Mouse (Mus musculus) adrenal gland, postnatal 14 days (tissue): ENCODE data around the gene 0610012G03Rik. TPM values are rescaled to one million over a fixed set of nuclear protein-coding genes. Genes with fewer than 3 reads are reported as not detected.
"Not testable (repeated sequence)": the region's sequence is repeated elsewhere in the genome, so short reads cannot be mapped to it uniquely, and the experiment has no call there.

Experiments
- DNase-seq: peaks from one replicate; pipeline ENCODE4 v3.0.0; 2021; ENCODE audit warnings: mixed read lengths
- long read RNA-seq, 2 experiments: library from polyadenylated mRNA; stranded (forward); transcript quantifications; one replicate each; pipeline ENCODE4 v2.0.0; 2021
- total RNA-seq: library from RNA; stranded (reverse); gene quantifications from 2 replicates; pipeline ENCODE4 v1.2.3, GENCODE M21; 2021

Gene 0610012G03Rik
- 54.2 and 55.0 TPM in 2 replicates for total RNA-seq
- long read RNA-seq, experiment 1, transcript 0610012G03Rik-201 (1 exons, 1,445 nt) = major isoform, 181 of 182 reads
- long read RNA-seq, experiment 1, partial matches to known transcripts = 0 of 182 reads
- long read RNA-seq, experiment 1, other reads (novel, unspliced or antisense) = 1 of 182 reads
- long read RNA-seq, experiment 2, transcript 0610012G03Rik-201 (1 exons, 1,445 nt) = major isoform, 218 of 218 reads
- long read RNA-seq, experiment 2, partial matches to known transcripts = 0 of 218 reads
- long read RNA-seq, experiment 2, other reads (novel, unspliced or antisense) = 0 of 218 reads

DNA sequence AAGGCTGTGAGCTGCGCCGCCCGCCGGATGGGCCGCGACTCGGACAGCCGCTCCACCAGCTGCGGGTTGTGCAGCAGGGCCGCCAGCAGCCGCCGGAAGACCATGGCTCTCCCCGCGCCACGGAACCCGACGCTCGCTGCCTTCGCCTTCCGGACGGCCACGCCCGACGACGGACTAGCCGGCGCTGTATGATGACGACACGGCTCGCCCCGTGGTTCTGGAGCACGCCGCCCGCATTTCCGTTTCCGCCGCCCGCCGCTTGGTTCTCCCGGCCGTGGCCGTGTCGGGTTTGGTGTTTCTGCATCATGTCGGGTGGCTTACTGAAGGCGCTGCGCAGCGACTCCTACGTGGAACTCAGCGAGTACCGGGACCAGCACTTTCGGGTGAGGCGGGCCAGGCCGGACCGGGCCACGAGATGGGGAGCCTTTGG, at the start of gene 0610012G03Rik, which contains the start of gene Ncbp2:
Gene 0610012G03Rik (minus strand): TSS at position 150 of the 430 bp plus-strand sequence.
Gene Ncbp2 (plus strand): TSS at position 169 of the 430 bp plus-strand sequence.
- DNase-seq = peak; percentile 98

DNA sequence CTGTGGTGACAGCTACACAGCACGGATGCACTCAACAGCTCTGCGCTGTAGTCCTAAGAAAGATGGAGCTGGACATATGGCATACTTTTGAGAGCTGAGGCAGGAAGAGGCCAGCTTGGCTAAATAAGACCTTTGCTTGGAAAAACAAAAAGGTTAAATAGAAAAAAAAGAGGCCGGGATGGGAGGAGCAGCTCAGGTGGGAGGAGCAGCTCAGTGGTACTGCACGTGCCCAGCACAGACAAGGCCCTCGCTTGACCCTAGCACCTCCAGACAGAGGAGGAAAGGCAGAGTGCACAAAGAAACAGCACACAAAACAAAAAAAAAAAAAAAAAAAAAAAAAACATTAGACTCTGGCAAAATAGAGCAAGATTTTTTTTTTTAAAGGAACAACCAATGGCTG, 48.1 kb upstream of the 0610012G03Rik start:
- no peak for DNase-seq

DNA sequence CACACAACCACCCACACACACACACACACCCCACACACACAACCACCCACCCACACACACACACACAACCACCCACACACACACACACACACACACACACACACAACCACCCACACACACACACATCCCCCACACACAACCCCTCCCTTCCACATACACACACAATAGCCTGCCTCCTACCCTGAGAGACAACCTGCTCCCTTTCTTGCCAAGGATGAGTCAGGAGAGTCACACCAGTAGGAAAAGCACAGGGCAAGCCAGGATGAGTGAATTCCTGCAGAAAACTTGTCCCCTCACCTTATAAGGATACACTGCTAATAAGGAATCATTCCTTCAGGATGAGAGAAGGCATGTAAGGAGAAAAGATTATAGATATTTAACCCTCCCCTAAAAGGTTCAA, 45.7 kb upstream of the 0610012G03Rik start:
- DNase-seq = no peak

- peak; percentile 19 for DNase-seq
These were observed 44.9 kb upstream of the 0610012G03Rik start for GRCm38 (mm10) chr16:31993195-31993594.

- DNase-seq = no peak
These were observed 43.7 kb upstream of the 0610012G03Rik start for GRCm38 (mm10) chr16:31992039-31992438.

DNA sequence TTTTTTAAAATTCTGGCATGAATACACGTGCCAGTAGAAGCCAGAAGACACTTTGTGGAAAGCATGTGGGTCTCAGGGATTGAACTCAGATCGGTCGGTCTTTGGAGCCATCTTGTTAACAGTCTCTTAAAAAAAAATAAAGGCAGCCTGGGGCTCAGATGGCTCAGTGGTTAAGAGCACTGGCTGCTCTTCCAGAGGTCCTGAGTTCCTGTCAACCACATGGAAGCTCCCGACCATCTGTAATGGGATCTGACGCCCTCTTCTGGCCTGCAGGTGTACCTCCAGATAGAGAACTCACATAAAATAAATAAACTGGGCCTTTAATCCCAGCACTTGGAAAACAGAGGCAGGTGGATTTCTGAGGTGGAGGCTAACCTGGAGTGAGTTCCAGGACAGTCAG, 32.7 kb upstream of the 0610012G03Rik start:
- no peak for DNase-seq

DNA sequence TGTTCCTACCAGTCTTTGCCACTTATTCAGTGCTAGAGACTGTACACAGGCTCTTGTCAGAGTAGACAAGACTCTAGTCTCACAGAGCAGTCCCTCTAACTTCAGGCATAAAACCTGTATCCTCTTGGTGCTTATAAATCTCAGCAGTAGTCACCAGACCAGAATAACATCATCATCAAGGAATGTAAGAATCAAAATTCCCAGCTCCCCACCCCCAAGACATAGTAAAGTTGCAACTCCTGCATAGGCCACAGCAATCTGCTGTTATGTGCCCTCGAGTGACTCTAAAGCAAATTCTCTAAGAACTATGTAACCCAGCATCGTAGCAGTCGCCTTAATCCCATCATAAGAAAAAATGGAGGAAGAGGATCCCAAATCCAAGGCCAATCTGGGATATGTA, 31.2 kb upstream of the 0610012G03Rik start:
- no peak for DNase-seq

- no peak for DNase-seq
These were observed 27.0 kb upstream of the 0610012G03Rik start for GRCm38 (mm10) chr16:31975258-31975657.

- DNase-seq = no peak
These were observed 14.9 kb upstream of the 0610012G03Rik start for GRCm38 (mm10) chr16:31963224-31963623.

- DNase-seq = no peak
These were observed 385 bp downstream of the 0610012G03Rik start for GRCm38 (mm10) chr16:31947901-31948316.

- no peak for DNase-seq
These were observed 961 bp downstream of the 0610012G03Rik start for GRCm38 (mm10) chr16:31947333-31947732.

GRCm38 (mm10) chr16:31945986-31946385, 2.3 kb downstream of the 0610012G03Rik start:
- not testable (repeated sequence) for DNase-seq

- DNase-seq = no peak
These were observed 2.9 kb downstream of the 0610012G03Rik start for GRCm38 (mm10) chr16:31945372-31945771.

GRCm38 (mm10) chr16:31944698-31945255, 3.5 kb downstream of the 0610012G03Rik start:
- no peak for DNase-seq

DNA sequence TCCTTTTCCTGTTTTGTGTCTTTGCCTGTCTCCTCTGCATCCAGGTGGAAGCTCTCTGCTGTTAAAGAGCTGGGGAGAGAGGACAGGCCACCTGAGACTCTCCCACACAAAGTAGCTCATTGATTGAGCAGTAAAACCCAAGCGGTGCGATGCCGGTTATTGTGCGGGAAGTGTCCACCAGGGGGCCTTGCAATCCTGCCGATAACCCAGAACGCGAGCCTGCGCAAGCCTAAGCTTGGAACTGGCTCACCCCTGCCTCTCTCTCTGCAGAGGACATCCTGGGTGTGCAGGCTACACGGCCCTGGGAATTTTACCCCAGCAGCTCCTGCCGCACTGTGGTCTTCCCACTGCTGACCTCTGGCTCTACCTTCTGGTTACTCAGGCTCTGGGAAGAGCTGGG, 4.3 kb downstream of the 0610012G03Rik start:
- peak; percentile 90 for DNase-seq

DNA sequence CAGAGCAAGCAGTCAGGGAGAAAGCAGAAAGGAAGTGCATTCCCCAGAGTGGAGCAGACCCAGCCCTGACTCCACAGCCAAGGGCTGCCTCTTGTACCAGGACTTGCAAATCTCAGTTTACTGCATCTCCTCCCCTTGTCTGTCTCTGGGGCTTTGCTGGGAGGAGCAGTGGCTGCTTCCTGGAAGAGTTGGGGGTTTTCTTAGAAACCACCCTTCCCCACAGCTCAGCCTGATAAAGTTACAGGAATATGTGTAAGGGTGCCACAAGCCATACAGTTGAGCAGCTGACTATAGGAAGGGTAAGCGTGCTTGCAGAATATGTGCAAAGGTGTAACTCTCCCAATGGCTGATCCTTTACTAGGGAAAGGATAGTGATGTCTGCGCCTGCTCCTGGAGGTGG, 7.7 kb downstream of the 0610012G03Rik start:
- no peak for DNase-seq

DNA sequence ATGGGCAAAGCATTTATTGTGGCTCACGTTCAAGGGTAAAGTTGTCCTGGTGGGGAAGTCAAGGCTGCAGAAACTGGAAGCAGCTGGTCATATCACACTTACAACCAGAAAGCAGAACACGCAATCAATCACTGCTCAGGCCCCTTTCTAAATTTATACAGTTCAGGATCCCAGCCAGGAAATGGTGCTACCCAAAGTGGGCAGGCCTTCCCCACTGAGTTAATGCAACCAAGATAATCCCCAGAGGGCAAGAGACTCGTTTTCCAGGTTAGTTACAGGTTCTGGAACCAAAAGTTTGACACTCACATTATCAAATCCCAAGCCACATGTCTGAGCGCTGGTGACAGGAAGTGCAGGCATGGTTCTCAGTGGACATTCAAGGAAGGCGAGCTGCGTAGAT, 9.4 kb downstream of the 0610012G03Rik start:
- no peak for DNase-seq

DNA sequence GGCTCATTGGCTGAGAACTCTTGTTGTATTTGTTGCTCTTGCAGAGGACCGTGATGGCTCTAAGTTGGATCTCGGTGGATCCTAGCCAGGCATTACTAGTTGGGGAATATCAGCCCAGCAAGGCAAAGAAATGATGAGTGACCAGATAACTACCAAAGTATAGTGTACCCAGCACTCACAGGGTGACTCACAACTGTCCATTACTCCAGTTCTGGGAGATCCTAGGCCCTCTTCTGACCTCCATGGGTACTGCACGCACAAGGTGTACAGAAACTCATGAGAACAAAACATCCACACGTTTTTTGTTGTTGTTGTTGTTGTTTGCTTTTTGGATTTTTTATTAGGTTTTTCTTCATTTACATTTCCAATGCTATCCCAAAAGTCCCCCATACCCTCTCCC, 11.7 kb downstream of the 0610012G03Rik start:
- DNase-seq = no peak

DNA sequence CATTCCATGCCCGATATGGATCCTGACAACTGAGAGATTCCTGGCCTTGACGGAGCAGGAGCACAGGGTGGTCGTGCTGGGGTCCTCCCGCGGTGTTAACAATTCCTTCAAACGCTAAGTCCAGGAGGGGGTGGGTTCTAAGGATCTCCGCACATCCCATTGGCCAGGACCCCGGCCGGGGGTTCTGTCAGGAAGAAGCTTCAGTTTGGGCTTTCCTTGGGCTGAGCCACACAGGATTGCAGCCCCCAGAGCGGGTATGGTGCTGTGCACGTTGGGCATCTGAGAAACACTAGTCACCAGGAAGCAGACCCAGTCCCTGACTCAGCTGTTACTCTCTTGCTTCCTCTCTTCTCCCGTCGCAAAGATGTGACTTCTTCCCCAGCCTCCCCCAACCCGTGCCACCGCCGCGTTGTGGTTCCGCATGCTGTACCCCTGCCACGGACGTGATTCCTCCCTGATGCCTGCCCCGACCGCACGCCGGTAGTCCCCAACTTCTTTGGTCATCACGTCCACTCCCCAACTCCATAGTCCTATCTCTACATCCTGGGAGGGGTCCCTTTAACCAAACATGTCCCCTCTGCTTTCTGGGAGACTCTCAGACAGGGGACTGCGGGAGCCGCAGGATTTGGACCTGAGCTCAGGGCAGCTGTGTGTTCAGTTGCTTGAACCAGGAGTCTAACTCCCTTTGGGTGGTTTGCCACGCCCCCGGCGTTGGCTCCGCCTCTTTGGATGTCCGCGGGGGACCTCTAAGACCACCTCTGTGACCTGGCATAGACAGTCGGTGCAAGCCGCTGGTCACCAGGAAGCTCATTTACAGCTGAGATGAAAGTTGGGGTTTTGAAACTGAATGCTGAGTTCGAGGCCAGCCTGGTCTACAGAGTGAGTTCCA, 13.0 kb downstream of the 0610012G03Rik start:
- DNase-seq = no peak

GRCm38 (mm10) chr16:31934550-31935010, 13.7 kb downstream of the 0610012G03Rik start:
- no peak for DNase-seq

GRCm38 (mm10) chr16:31933751-31934549, 14.3 kb downstream of the 0610012G03Rik start, which contains the start of gene Pigz:
TSS of gene Pigz (plus strand) at chr16:31933851.
- peak; percentile 70 for DNase-seq
